ENCODE assay signal across 8 mouse cellular contexts in genomic region chr7:46279946-46280345, GRCm38 (mm10). TPM values are rescaled to one million over a fixed set of nuclear protein-coding genes. Genes with fewer than 3 reads are reported as not detected.
DNase-seq lines count a peak whose midpoint lies in the region; ATAC-seq lines count a peak whose summit lies in the region.

No protein-coding gene starts in this region.

- H3K27me3 ChIP-seq in liver, embryonic 11.5 days (replicated peaks; ENCODE audit: control insufficient read depth, insufficient read depth, low read length), result 0 out of 2 replicates have a peak, but pooled peaks cover 2% of the 10 kb centered on the region

- H3K9ac ChIP-seq in liver, embryonic 11.5 days (ENCODE audit: low read depth, low read length), result no peak overlapping the region

- H3K4me3 ChIP-seq in liver, embryonic 11.5 days (ENCODE audit: low read depth, low read length), result no peak overlapping the region

- intact Hi-C loops in heart, postnatal 36 days (cut with DNase I), result loop anchor here (1.0 to 2.0 kb wide), 2 partner anchors 99 to 326 kb away; no protein-coding TSS in a partner anchor
- intact Hi-C loops in left cerebral cortex, postnatal 25 days (cut with DNase I), result loop anchor here (1.0 to 2.0 kb wide), 2 partner anchors 100 to 327 kb away; no protein-coding TSS in a partner anchor

- H3K4me2 ChIP-seq in liver, embryonic 11.5 days, result no peak overlapping the region

- no peaks in the 10 kb centered on the region for H3K36me3 ChIP-seq in liver, embryonic 11.5 days (ENCODE audit: control insufficient read depth, insufficient read depth, low read length)

- peak; percentile 45 for DNase-seq in liver
- no peak for DNase-seq in liver, embryonic 11.5 days (ENCODE audit: low spot score)
- peak; percentile 80 for DNase-seq in NIH3T3 (ENCODE audit: low read depth)
- peak; percentile 72 for DNase-seq in cerebellum, adult 8-10 months
- DNase-seq in heart, postnatal 36 days, result peak; percentile 39 to 48
- DNase-seq in left cerebral cortex, postnatal 25 days (ENCODE audit: low spot score in 2 of 2), result peak; percentile 60 to 66
- DNase-seq in retina, postnatal 7 days (ENCODE audit: low read depth, low spot score), result peak; percentile 68

- H3K27ac ChIP-seq in liver, embryonic 11.5 days (ENCODE audit: low read depth, low read length), result no peak overlapping the region

- ATAC-seq in liver, embryonic 11.5 days (replicated peaks; ENCODE audit: low FRiP score), result no peak
- ATAC-seq in activated CD4-positive, CD25-positive, alpha-beta regulatory T cell, adult 4 months, result no peak

- WGBS in liver, embryonic 11.5 days, result 26% methylated on average over 6 of the region's 6 CpGs

- H3K9me3 ChIP-seq in liver, embryonic 11.5 days (ENCODE audit: control insufficient read depth, low read length), result no peaks in the 10 kb centered on the region

- no peaks in the 10 kb centered on the region for H3K4me1 ChIP-seq in liver, embryonic 11.5 days (replicated peaks; ENCODE audit: control insufficient read depth, insufficient read depth, low read length)

RNA-seq across cellular contexts. Expression of gene Otog, which starts 39.2 kb away (rescaled TPM):
- polyA plus RNA-seq in liver, embryonic 11.5 days (2014; fragmentation: Nextera tagmentation; extraction: Ambion mirVana), result not detected in 2 replicates
- under 1 TPM in 1 of 2 experiments, not detected in 1; 0.06 TPM for total RNA-seq in heart, postnatal 36 days (2021)
- under 1 TPM; 0.11 to 0.21 TPM for total RNA-seq in left cerebral cortex, postnatal 25 days (2021)
- not detected for polyA plus RNA-seq in activated CD4-positive, CD25-positive, alpha-beta regulatory T cell, adult 4 months (2017; shearing (Covaris generic))

RNA-seq across cellular contexts. Expression of gene Ush1c, which starts 41.6 kb away (rescaled TPM):
- 0.47 and 0.60 TPM in 2 replicates for polyA plus RNA-seq in liver, embryonic 11.5 days (2014; fragmentation: Nextera tagmentation; extraction: Ambion mirVana)
- 1 to 10 TPM; 5.8 to 7.4 TPM for total RNA-seq in heart, postnatal 36 days (2021)
- total RNA-seq in left cerebral cortex, postnatal 25 days (2021), result not detected
- polyA plus RNA-seq in activated CD4-positive, CD25-positive, alpha-beta regulatory T cell, adult 4 months (2017; shearing (Covaris generic)), result not detected

Comparison
In these comparisons a context has a peak if more than half of its experiments do, and no peak if none do; other contexts are left out.
1. RNA of gene Ush1c, which starts 41.6 kb away (total RNA-seq): 5.8 to 7.4 TPM in heart, postnatal 36 days; not detected in left cerebral cortex, postnatal 25 days; every median in the first group is over 4 times any median in the second.